Mouse (Mus musculus) adrenal gland, postnatal 36 days (tissue): Measurements from ENCODE around the gene Slc13a2. TPM values are rescaled to one million over a fixed set of nuclear protein-coding genes. Genes with fewer than 3 reads are reported as not detected.

Experiments used
- DNase-seq, 2 experiments: peaks; one replicate each; pipeline ENCODE4 v3.0.0; 2021; ENCODE audit warnings: mixed read lengths in 1 of 2
- total RNA-seq, 2 experiments: library from RNA; stranded (reverse); gene quantifications; 2 replicates each; pipeline ENCODE4 v1.2.3; 2021

The Slc13a2 gene
- total RNA-seq, 2 experiments from 2014 or later = not detected

GRCm38 (mm10) chr11:78392728-78393127, 29.3 kb downstream of the Slc13a2 start:
- no peak for DNase-seq

- no peak for DNase-seq
These were observed 35.4 kb downstream of the Slc13a2 start, which contains the start of gene Foxn1 for GRCm38 (mm10) chr11:78386508-78387043. Gene Foxn1 (minus strand): TSS chr11:78386558.

- no peak for DNase-seq
These were observed 36.2 kb downstream of the Slc13a2 start for GRCm38 (mm10) chr11:78385776-78386175.

- DNase-seq = no peak
These were observed 39.3 kb downstream of the Slc13a2 start for GRCm38 (mm10) chr11:78382701-78383100.

- DNase-seq = no peak
These were observed 39.7 kb downstream of the Slc13a2 start for GRCm38 (mm10) chr11:78382286-78382685.

- no peak for DNase-seq
These were observed 41.0 kb downstream of the Slc13a2 start for GRCm38 (mm10) chr11:78380996-78381395.

- DNase-seq = no peak
These were observed 41.7 kb downstream of the Slc13a2 start for GRCm38 (mm10) chr11:78380351-78380750.

- no peak for DNase-seq
These were observed 44.4 kb downstream of the Slc13a2 start for GRCm38 (mm10) chr11:78377549-78378159.

- no peak for DNase-seq
These were observed 47.9 kb downstream of the Slc13a2 start for GRCm38 (mm10) chr11:78374147-78374546.

GRCm38 (mm10) chr11:78372610-78373009, 49.4 kb downstream of the Slc13a2 start:
- peak; percentile 92 to 93 for DNase-seq

- DNase-seq = peak; percentile 64 to 66
These were observed 49.9 kb downstream of the Slc13a2 start for GRCm38 (mm10) chr11:78372166-78372565.

GRCm38 (mm10) chr11:78371711-78372110, 50.3 kb downstream of the Slc13a2 start:
- no peak for DNase-seq

- peak; percentile 51 to 61 for DNase-seq
These were observed 51.6 kb downstream of the Slc13a2 start for GRCm38 (mm10) chr11:78370389-78370788.

GRCm38 (mm10) chr11:78367456-78368225, 54.4 kb downstream of the Slc13a2 start:
- DNase-seq = peak; percentile 66 to 72

GRCm38 (mm10) chr11:78364103-78364502, 57.9 kb downstream of the Slc13a2 start:
- peak in 1 of 2 experiments; percentile 55 for DNase-seq

GRCm38 (mm10) chr11:78363309-78364007, 58.6 kb downstream of the Slc13a2 start:
- DNase-seq = no peak

GRCm38 (mm10) chr11:78360789-78361131, 61.3 kb downstream of the Slc13a2 start:
- DNase-seq = no peak

- peak; percentile 82 to 89 for DNase-seq
These were observed 61.8 kb downstream of the Slc13a2 start for GRCm38 (mm10) chr11:78360125-78360788.

GRCm38 (mm10) chr11:78358330-78359007, 63.5 kb downstream of the Slc13a2 start:
- DNase-seq = peak in 1 of 2 experiments; percentile 64

GRCm38 (mm10) chr11:78355471-78356238, 66.4 kb downstream of the Slc13a2 start:
- DNase-seq = peak; percentile 81 to 88

GRCm38 (mm10) chr11:78354905-78355304, 67.1 kb downstream of the Slc13a2 start:
- DNase-seq = no peak
